Comparison of ENCODE assay signal across 15 mouse cellular contexts in the genomic region with DNA sequence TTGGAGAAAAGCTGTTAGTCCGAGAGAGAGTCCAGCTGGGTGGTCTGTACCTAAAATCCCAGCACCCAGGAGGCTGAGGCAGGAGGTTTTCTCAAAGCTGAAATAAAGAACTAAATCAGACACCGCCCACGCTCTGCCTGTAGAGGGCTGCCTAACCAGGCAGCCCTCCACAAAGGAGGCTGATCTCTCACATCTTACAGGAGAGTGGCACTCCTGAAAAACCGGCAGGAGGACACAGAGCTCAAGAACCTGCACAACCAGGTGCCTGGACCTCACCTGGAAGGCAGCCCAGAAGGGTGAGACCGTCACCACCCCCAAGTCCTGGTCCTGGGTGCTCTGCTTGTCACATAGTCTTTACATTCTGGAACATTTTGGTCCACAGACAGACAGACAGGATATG. TPM values are rescaled to one million over a fixed set of nuclear protein-coding genes. Genes with fewer than 3 reads are reported as not detected.
DNase-seq lines count a peak whose midpoint lies in the region; TF ChIP-seq lines count a peak whose summit lies in the region.
"Had no signal": no experiment of that assay in that cellular context is flagged by ENCODE, and none has a peak within 500 bp of the region (broad histone marks: within the 10 kb centered on the region; RNA-seq: fewer than 3 reads in every experiment).

No protein-coding gene starts in this region.

- H3K9ac ChIP-seq in CH12.LX (ENCODE audit: insufficient read depth, low read depth), result peak overlapping the region; percentile 18
- H3K9ac ChIP-seq: forebrain, embryonic 15.5 days; midbrain, embryonic 12.5 days; neural tube, embryonic 13.5 days had no signal

- TF ChIP-seq RAD21 in CH12.LX (IDR thresholded peaks at IDR 0.05; ENCODE audit: low read depth, low read length), result peak; percentile 13

- H3K4me3 ChIP-seq in CH12.LX (replicated peaks in 1 of 3; ENCODE audit: low read depth in 2 of 3, low read length in 2 of 3, poor library complexity in 1 of 3), result peak overlapping the region in 1 of 3 experiments; percentile 5
- H3K4me3 ChIP-seq: forebrain, embryonic 15.5 days; limb, embryonic 10.5 days; midbrain, embryonic 12.5 days; neural tube, embryonic 13.5 days had no signal

- TF ChIP-seq EP300 in CH12.LX (IDR thresholded peaks at IDR 0.05; ENCODE audit: low read length), result no peak

- peaks cover 95% of the 10 kb centered on the region for H3K79me2 ChIP-seq in CH12.LX (replicated peaks; ENCODE audit: control insufficient read depth, extremely low read depth, insufficient read depth, poor library complexity, severe bottlenecking)

- no peak for TF ChIP-seq POLR2A in CH12.LX (IDR thresholded peaks at IDR 0.05; ENCODE audit: low read depth, low read length)

- in situ Hi-C loops in CH12.LX (cut with MboI; ENCODE audit: low pct_ligation_motif_present, low pct_unique_long_range_greater_than_20kb, low sequenced_read_pairs), result no loop called here

- dilution Hi-C loops in CH12.LX (cut with MboI; ENCODE audit: extremely low pct_ligation_motif_present, extremely low pct_unique_long_range_greater_than_20kb, low sequenced_read_pairs), result no loop called here

- H3K4me2 ChIP-seq in CH12.LX (ENCODE audit: insufficient read depth, low read depth, poor library complexity, severe bottlenecking), result peak overlapping the region; percentile 92; the same call in 1 of the 2 replicates
- H3K4me2 ChIP-seq: forebrain, embryonic 15.5 days; midbrain, embryonic 12.5 days; neural tube, embryonic 13.5 days had no signal

- no peaks in the 10 kb centered on the region for H3K9me3 ChIP-seq in CH12.LX (replicated peaks; ENCODE audit: low read length)
- H3K9me3 ChIP-seq: forebrain, embryonic 15.5 days; limb, embryonic 10.5 days; midbrain, embryonic 12.5 days; neural tube, embryonic 13.5 days had no signal

- H3K27ac ChIP-seq in CH12.LX (ENCODE audit: insufficient read depth, low read depth), result peak overlapping the region; percentile 72
- H3K27ac ChIP-seq: forebrain, embryonic 15.5 days; limb, embryonic 10.5 days; midbrain, embryonic 12.5 days; neural tube, embryonic 13.5 days had no signal

- peak; percentile 38 to 64 for DNase-seq in lung, adult 18-20 months
- DNase-seq in lung, postnatal 14 days, result no peak
- DNase-seq in CH12.LX (ENCODE audit: extremely low read depth), result no peak
- DNase-seq in T-cell, adult 2 months (ENCODE audit: low spot score), result peak; percentile 37
- peak; percentile 48 for DNase-seq in splenic B cell, adult 2 months (ENCODE audit: low read depth, low spot score)
- no peak for DNase-seq in layer of hippocampus, adult 18-20 months (ENCODE audit: low spot score in 2 of 2)
- no peak for DNase-seq in heart, adult 9 months (ENCODE audit: low spot score in 2 of 2)
- DNase-seq: adrenal gland, postnatal 14 days; cerebellum, adult 8-10 months; heart, postnatal 36 days; right cerebral cortex, postnatal 4 days had no signal

- TF ChIP-seq CTCF in CH12.LX (conservative IDR thresholded peaks at IDR 0.05 in 1 of 2, IDR thresholded peaks at IDR 0.05 in 1 of 2; ENCODE audit: low read depth in 2 of 2, low read length in 2 of 2), result peak in 1 of 2 experiments; percentile 50; a peak in 2 of 4 replicates

- H3K4me1 ChIP-seq in CH12.LX (ENCODE audit: control insufficient read depth in 1 of 2, insufficient read depth in 2 of 2), result peaks cover 62 to 95% of the 10 kb centered on the region in 2 experiments

- no peaks in the 10 kb centered on the region for H3K27me3 ChIP-seq in CH12.LX (replicated peaks)
- H3K27me3 ChIP-seq in splenic B cell, adult 2 months (ENCODE audit: control insufficient read depth, insufficient read depth, low read length, poor library complexity, severe bottlenecking), result no peaks in the 10 kb centered on the region
- H3K27me3 ChIP-seq: forebrain, embryonic 15.5 days; midbrain, embryonic 12.5 days; neural tube, embryonic 13.5 days had no signal

- peaks cover 37 to 68% of the 10 kb centered on the region in 2 experiments for H3K36me3 ChIP-seq in CH12.LX (replicated peaks in 1 of 2; ENCODE audit: control insufficient read depth in 1 of 2, insufficient read depth in 1 of 2, low read length in 1 of 2)
- H3K36me3 ChIP-seq in splenic B cell, adult 2 months (ENCODE audit: control insufficient read depth, insufficient read depth, low read length, poor library complexity, severe bottlenecking), result peaks cover 5% of the 10 kb centered on the region

TF ChIP-seq in CH12.LX, 34 proteins besides CTCF, POLR2A, EP300 and RAD21:
- TF ChIP-seq E2F4 (IDR thresholded peaks at IDR 0.05; ENCODE audit: insufficient replicate concordance, low read depth, low read length), result no peak
- no peak for TF ChIP-seq MAZ (IDR thresholded peaks at IDR 0.05; ENCODE audit: low read depth, low read length)
- TF ChIP-seq SIN3A (IDR thresholded peaks at IDR 0.05; ENCODE audit: low read length), result no peak
- TF ChIP-seq NELFE (IDR thresholded peaks at IDR 0.05; ENCODE audit: low read depth, low read length), result no peak
- TF ChIP-seq SMC3 (IDR thresholded peaks at IDR 0.05; ENCODE audit: low read depth, low read length), result peak; percentile 24; the same call in 1 of the 2 replicates

RNA-seq across cellular contexts. Expression of gene Grk2, which starts 8.2 kb away (rescaled TPM):
- total RNA-seq in CH12.LX (2012; rRNA removed) (196 and 203 TPM in 2 replicates), CH12.LX (2014; rRNA removed) (118 and 119 TPM in 2 replicates)
- polyA plus RNA-seq in CH12.LX (2012; ENCODE audit: insufficient read length, low read depth), result 191 and 193 TPM in 2 replicates
- 100 to 1,000 TPM; 184 to 192 TPM for total RNA-seq in layer of hippocampus, adult 18-20 months (2021)

RNA-seq across cellular contexts. Expression of gene Ankrd13d, which starts 14.9 kb away (rescaled TPM):
- 53.6 and 55.1 TPM in 2 replicates for total RNA-seq in CH12.LX (2012; rRNA removed)
- 3.8 and 5.6 TPM in 2 replicates for total RNA-seq in CH12.LX (2014; rRNA removed)
- polyA plus RNA-seq in CH12.LX (2012; ENCODE audit: insufficient read length, low read depth), result 13.2 and 17.3 TPM in 2 replicates
- total RNA-seq in layer of hippocampus, adult 18-20 months (2021), result 10 to 100 TPM; 58.5 to 59.2 TPM

RNA-seq across cellular contexts. Expression of gene Ssh3, which starts 28.9 kb away (rescaled TPM):
- 30.0 and 33.4 TPM in 2 replicates for total RNA-seq in CH12.LX (2012; rRNA removed)
- 5.6 and 6.9 TPM in 2 replicates for total RNA-seq in CH12.LX (2014; rRNA removed)
- polyA plus RNA-seq in CH12.LX (2012; ENCODE audit: insufficient read length, low read depth), result 12.3 and 13.2 TPM in 2 replicates
- total RNA-seq in layer of hippocampus, adult 18-20 months (2021), result 10 to 100 TPM; 49.5 to 49.6 TPM

Comparison
In these comparisons a context has a peak if more than half of its experiments do, and no peak if none do; other contexts are left out.
1. DNase-seq: peak in lung, adult 18-20 months (2 of 2), T-cell, adult 2 months (single experiment) and splenic B cell, adult 2 months (single experiment); none in lung, postnatal 14 days (single experiment), CH12.LX (single experiment), layer of hippocampus, adult 18-20 months (0 of 2) and heart, adult 9 months (0 of 2).